Mouse (Mus musculus): ENCODE data around the gene Antxr1. TPM values are rescaled to one million over a fixed set of nuclear protein-coding genes. Genes with fewer than 3 reads are reported as not detected.
A peak's percentile ranks its signal among the peaks of the same experiment; 100 is the strongest.

Gene Antxr1
- polyA plus RNA-seq, 1 experiment from 2014 or later: 25.1 TPM

DNA sequence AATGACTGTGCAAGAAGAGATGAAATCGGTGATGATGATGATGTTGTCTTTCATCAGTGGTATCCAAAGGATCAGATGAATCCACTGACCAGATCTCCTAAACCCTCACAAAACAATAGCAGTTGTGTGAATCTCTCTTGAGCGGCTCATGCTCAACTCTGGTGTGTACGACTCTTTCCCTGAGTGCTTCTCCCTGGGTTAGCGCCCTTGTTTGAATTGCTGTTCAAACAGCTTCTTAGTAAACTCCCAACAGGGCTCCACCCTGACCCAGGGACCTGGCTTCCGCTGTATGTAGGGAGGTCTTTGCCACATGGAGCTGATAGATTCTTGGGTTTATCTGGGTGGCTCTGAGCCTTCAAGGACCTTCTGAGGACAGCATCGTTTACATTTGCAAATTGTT, 212.2 kb downstream of the Antxr1 start:
- in situ Hi-C loops (cut with MboI; ENCODE audit: low pct_unique_long_range_greater_than_20kb): no loop called here
- TF ChIP-seq CTCF (IDR thresholded peaks at IDR 0.05): no peak
- ChIA-PET CTCF (no interaction called here), POLR2A (interaction anchor here (0.7 kb wide), 1 partner anchor 87 kb away, joined by 3 read pairs; no protein-coding TSS in a partner anchor)
- no peaks in the 10 kb centered on the region for H3K27me3 ChIP-seq
- DNase-seq (ENCODE audit: low read depth, low spot score): no peak
- no peak for ATAC-seq

DNA sequence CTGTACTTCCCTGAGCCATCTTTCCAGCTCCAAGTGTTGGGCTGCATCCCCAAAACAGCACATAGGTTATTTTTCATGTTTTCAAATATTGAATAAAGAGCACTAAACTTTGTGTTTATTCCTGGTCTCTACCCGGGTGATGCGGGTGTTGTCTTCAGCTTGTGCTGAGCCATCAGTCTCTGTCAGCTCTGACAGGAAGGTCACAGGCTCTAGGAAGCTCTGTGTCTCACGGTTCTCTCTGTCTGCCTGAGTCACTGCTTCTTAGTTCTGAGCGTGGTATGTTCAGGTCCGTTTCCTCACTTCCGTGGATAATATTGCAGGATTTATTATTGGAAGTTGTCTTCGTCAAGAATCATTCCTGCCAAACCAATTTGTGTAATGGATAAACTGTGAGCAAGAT, 213.7 kb downstream of the Antxr1 start:
- ChIA-PET CTCF (interaction anchor here (1.7 kb wide), 1 partner anchor 158 kb away, joined by 5 read pairs; no protein-coding TSS in a partner anchor), POLR2A (no interaction called here)
- in situ Hi-C loops (cut with MboI; ENCODE audit: low pct_unique_long_range_greater_than_20kb): no loop called here
- no peak for TF ChIP-seq CTCF (IDR thresholded peaks at IDR 0.05)
- no peaks in the 10 kb centered on the region for H3K27me3 ChIP-seq
- DNase-seq (ENCODE audit: low read depth, low spot score): no peak
- no peak for ATAC-seq

DNA sequence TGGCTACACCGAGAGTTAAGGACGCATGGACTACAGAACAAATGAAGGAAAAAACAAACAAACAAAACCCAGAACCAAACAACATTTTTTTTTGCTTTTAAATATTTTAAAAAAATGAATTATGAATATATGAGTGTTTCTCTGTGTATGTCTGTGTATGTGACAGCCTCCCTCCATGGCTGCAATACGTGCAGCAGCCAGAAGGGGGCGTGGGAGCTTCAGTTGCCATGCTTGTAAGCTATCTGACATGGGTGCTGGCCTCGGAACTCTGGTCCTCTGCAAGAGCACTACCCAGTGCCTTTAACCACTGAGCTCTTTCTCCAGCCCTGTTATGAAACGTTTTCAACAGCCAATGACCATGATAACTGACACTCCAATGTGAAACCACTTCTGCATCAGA, 215.0 kb downstream of the Antxr1 start:
- CTCF ChIA-PET: interaction anchor here (1.2 to 1.7 kb wide), 2 partner anchors 21 to 159 kb away, joined by 3 to 5 read pairs; no protein-coding TSS in a partner anchor
- ATAC-seq (no peak), DNase-seq (ENCODE audit: low read depth, low spot score) (no peak)
- H3K27me3 ChIP-seq: no peaks in the 10 kb centered on the region
- in situ Hi-C loops (cut with MboI; ENCODE audit: low pct_unique_long_range_greater_than_20kb): no loop called here
- POLR2A ChIA-PET: interaction anchor here (1.2 kb wide), 1 partner anchor 11 kb away, joined by 3 read pairs; no protein-coding TSS in a partner anchor
- TF ChIP-seq CTCF (IDR thresholded peaks at IDR 0.05): peak; percentile 45

DNA sequence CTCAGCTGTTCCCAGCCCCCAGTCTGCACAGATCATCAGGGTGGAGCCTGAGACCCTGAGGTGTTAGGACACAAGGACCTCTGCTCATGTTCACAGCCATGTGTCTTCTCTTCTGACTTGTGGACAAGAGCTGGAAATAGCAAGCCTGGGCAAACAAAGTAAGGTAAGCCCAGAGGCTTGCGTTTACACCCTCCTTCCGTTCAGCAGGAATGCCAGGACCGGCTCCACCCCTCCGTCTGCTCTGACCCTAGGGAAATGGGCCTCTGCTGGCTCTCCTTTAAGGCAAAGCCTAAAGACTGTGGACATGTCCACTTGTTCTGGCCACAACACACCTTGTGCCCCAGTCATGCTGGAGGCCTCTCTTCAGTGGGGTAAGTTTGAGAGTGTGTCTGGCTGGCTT, 215.6 kb downstream of the Antxr1 start:
- ChIA-PET CTCF (interaction anchor here (1.2 to 1.7 kb wide), 2 partner anchors 21 to 160 kb away, joined by 3 to 5 read pairs; no protein-coding TSS in a partner anchor), POLR2A (no interaction called here)
- H3K27me3 ChIP-seq: no peaks in the 10 kb centered on the region
- in situ Hi-C loops (cut with MboI; ENCODE audit: low pct_unique_long_range_greater_than_20kb): no loop called here
- DNase-seq (ENCODE audit: low read depth, low spot score) (no peak), ATAC-seq (no peak)
- no peak for TF ChIP-seq CTCF (IDR thresholded peaks at IDR 0.05)

DNA sequence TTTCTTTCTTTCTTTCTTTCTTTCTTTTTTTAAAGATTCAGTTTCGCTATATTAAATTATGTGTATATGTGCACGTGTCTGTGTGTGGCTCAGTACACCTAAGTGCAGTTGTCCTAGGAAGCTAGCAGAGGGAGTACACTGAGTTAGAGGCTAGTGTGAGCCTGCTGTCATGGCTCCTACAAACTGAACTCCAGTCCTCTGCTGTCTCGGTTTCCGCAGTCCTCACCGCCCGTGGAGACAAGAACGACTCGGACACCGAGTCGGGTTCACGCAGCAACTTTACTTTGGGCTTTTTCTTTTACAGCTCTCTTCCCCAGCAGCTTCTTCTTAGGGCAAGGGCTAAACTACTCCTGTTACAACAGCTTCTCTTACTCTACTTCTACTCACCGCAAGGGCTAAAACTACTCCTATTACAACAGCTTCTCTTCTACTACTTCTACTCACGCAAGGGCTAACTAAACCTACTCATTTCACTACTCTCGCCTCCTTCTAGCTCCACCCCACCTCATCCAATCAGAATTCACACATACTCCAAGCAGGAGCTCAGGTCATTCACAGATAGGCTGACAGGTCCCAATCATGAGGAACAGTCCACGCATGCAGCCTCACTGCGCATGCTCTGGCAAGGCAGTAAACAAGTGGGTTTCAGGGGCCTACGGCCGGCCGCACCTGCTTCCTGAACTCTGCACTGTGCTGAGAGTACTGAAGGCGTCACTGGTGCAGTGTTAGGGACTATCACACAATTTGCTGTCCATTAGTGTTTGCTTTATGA, 216.4 kb downstream of the Antxr1 start:
- ATAC-seq (no peak), DNase-seq (ENCODE audit: low read depth, low spot score) (no peak)
- ChIA-PET CTCF (interaction anchor here (1.2 kb wide), 1 partner anchor 22 kb away, joined by 3 read pairs; no protein-coding TSS in a partner anchor), POLR2A (no interaction called here)
- in situ Hi-C loops (cut with MboI; ENCODE audit: low pct_unique_long_range_greater_than_20kb): no loop called here
- H3K27me3 ChIP-seq: no peaks in the 10 kb centered on the region
- TF ChIP-seq CTCF (IDR thresholded peaks at IDR 0.05): no peak

DNA sequence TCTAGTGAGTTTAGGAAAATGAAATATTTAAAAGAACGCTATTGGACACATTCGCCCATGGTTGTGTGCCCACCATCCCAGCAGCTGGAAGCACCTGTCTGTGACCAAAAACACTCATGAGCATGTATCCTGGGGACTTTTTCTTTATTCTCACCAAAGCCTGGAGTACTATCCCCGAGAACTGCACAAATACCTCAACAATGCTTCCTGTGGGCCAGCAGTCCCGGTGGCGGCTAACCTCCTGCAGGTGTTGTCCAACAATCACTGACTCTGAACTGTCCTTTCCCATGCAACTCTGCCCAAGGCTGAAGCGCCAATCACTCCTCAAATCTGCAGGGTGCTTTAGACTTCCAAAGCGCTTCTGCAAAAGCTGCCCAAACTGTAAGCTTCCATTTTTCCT, 219.0 kb downstream of the Antxr1 start:
- no peaks in the 10 kb centered on the region for H3K27me3 ChIP-seq
- in situ Hi-C loops (cut with MboI; ENCODE audit: low pct_unique_long_range_greater_than_20kb): no loop called here
- ChIA-PET CTCF (interaction anchor here (1.2 kb wide), 1 partner anchor 16 kb away, joined by 4 read pairs; no protein-coding TSS in a partner anchor), POLR2A (no interaction called here)
- no peak for TF ChIP-seq CTCF (IDR thresholded peaks at IDR 0.05)
- no peak for DNase-seq (ENCODE audit: low read depth, low spot score)
- no peak for ATAC-seq

DNA sequence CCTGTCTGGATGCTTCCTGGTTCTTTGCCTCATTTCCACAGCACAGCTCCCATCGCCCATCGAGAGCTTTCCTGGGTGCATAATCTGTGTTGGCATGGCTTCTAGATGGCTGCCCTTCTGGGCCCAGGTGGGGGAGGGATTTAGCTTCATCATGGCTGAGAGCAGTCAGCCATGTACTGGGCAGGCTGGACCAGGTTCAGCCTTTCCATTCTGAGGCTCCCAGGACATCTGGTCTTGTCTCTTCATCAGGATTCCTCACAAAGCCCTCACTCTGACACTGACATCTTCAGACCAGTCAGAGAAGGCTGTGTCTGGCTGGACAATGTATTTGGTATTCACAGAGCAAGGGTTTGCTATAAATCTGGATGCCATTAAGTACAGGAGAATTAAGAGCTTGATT, 219.6 kb downstream of the Antxr1 start:
- no peak for ATAC-seq
- no peak for TF ChIP-seq CTCF (IDR thresholded peaks at IDR 0.05)

DNA sequence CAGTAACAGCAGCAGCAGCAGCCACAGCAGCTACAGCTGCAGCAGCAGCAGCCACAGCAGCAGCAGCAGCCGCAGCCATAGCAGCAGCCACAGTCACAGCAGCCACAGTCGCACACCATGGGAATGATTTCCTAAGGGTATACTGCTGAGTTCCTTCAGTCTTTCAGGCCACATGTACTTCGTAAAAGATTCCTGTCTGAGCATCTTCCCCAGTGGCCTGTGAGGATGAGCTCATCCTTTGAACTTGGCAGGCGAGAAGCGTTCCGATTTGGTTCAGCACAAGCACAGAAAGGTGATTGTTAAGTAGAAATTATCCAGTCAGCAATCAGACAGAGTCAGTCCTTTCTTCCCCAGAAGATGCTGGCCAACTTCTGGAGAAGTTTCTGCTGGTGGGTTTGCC, 223.5 kb downstream of the Antxr1 start:
- no peak for TF ChIP-seq CTCF (IDR thresholded peaks at IDR 0.05)
- no peaks in the 10 kb centered on the region for H3K27me3 ChIP-seq
- in situ Hi-C loops (cut with MboI; ENCODE audit: low pct_unique_long_range_greater_than_20kb): no loop called here
- POLR2A ChIA-PET: no interaction called here
- ATAC-seq (no peak), DNase-seq (ENCODE audit: low read depth, low spot score) (no peak)
- CTCF ChIA-PET: interaction anchor here (1.2 kb wide), 2 partner anchors 9 to 11 kb away, joined by 3 read pairs; no protein-coding TSS in a partner anchor

More for the DNA sequence above, 219.6 kb downstream of the Antxr1 start:
- no peak for DNase-seq (ENCODE audit: low read depth, low spot score)
- POLR2A ChIA-PET: no interaction called here
- H3K27me3 ChIP-seq: no peaks in the 10 kb centered on the region
- in situ Hi-C loops (cut with MboI; ENCODE audit: low pct_unique_long_range_greater_than_20kb): no loop called here
- CTCF ChIA-PET: interaction anchor here (1.2 to 1.8 kb wide), 2 partner anchors 14 to 16 kb away, joined by 4 read pairs; no protein-coding TSS in a partner anchor

DNA sequence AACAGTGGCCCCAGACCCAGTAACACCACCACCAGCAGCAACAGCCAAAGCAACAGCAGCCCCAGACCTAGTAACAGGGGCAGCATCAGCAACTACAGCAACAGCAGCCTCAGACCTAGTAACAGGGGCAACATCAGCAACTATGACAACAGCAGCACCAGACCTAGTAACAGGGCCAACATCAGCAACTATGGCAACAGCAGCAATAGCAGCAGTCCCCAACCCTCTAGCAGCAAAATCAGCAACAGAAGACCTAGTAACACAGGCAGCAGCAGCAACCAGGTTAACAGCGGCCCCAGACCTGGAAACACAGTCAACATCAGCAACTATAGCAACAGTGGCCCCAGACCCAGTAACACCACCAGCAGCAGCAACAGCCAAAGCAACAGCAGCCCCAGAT, 224.1 kb downstream of the Antxr1 start:
- no peaks in the 10 kb centered on the region for H3K27me3 ChIP-seq
- DNase-seq (ENCODE audit: low read depth, low spot score) (no peak), ATAC-seq (no peak)
- POLR2A ChIA-PET: no interaction called here
- in situ Hi-C loops (cut with MboI; ENCODE audit: low pct_unique_long_range_greater_than_20kb): no loop called here
- CTCF ChIA-PET: interaction anchor here (1.2 kb wide), 2 partner anchors 8 to 10 kb away, joined by 3 read pairs; no protein-coding TSS in a partner anchor
- no peak for TF ChIP-seq CTCF (IDR thresholded peaks at IDR 0.05)

DNA sequence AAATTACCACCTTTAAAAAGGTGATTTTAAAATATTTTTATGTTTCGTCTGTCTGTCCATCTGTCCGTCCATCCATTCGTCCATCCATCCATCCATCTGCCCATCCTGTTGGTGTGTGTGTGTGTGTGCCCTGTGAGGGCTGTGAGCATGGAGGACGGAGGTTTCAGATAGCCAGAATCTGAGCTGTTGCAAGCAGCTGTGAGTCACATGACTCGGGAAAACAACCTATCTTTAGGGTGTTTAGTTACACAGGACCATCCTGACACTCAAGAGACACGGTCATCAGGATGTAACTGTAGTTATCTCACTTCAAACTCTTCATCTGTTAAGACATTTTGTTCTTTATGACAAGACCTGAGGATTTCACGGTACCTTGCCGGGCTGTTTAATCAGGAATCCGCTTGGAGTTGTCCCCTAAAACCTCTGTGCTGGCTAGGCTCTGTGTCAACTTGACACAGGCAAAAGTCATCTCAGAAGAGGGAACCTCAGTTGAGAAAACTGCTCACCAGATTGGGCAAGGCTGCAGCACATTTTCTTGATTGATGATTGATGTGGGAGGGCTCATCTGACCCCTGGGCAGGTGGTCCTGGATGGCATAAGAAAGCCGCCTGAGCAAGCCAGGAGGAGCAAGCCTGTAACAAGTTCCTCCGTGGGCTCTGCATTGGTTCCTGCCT, 231.4 kb downstream of the Antxr1 start, which contains the start of gene D6Ertd527e:
D6Ertd527e (plus strand) TSS at position 624 of the 674 bp plus-strand sequence.
- no peaks in the 10 kb centered on the region for H3K27me3 ChIP-seq
- ChIA-PET POLR2A (no interaction called here), CTCF (interaction anchor here (6.5 kb wide), 1 partner anchor 217 kb away, joined by 48 read pairs; no protein-coding TSS in a partner anchor)
- in situ Hi-C loops (cut with MboI; ENCODE audit: low pct_unique_long_range_greater_than_20kb): loop anchor here (5.0 kb wide), 2 partner anchors 223 to 283 kb away; partner anchors contain the start of gene Gkn3
- ATAC-seq: no peak
- no peak for TF ChIP-seq CTCF (IDR thresholded peaks at IDR 0.05)
- DNase-seq (ENCODE audit: low read depth, low spot score): no peak

Data from Patski (cell line).